Mouse (Mus musculus) embryonic facial prominence, embryonic 13.5 days (tissue): ENCODE data around the gene Clns1a. TPM values are rescaled to one million over a fixed set of nuclear protein-coding genes. Genes with fewer than 3 reads are reported as not detected.

ENCODE experiments used
- ATAC-seq: fragments of 200-750 bp; cut with Nextera tagmentation; 2 replicates; pipeline ENCODE4 v1.8.0; 2017; ENCODE audit warnings: low read depth; ENCODE audit not compliant: insufficient number of reproducible peaks, insufficient read depth, low FRiP score, low TSS enrichment
- H3K27ac ChIP-seq: fragments of 300-500 bp; sonication (generic); 2 replicates; pipeline ENCODE4 v1.5.1; 2015; ENCODE audit warnings: moderate library complexity, mild to moderate bottlenecking, inconsistent platforms
- H3K27me3 ChIP-seq: fragments of 300-500 bp; sonication (generic); 2 replicates; pipeline ENCODE4 v1.6.1; 2015; ENCODE audit warnings: mild to moderate bottlenecking, inconsistent platforms
- H3K36me3 ChIP-seq: fragments of 300-500 bp; sonication (generic); 2 replicates; pipeline ENCODE4 v1.6.1; 2015; ENCODE audit warnings: mild to moderate bottlenecking, inconsistent platforms
- H3K4me1 ChIP-seq: fragments of 300-500 bp; sonication (generic); 2 replicates; pipeline ENCODE4 v1.6.1; 2015; ENCODE audit warnings: inconsistent platforms
- H3K4me2 ChIP-seq: fragments of 300-500 bp; sonication (generic); 2 replicates; pipeline ENCODE4 v1.6.1; 2015; ENCODE audit warnings: moderate library complexity, mild to moderate bottlenecking, inconsistent platforms
- H3K4me3 ChIP-seq: fragments of 300-500 bp; sonication (generic); 2 replicates; pipeline ENCODE4 v1.5.1; 2015; ENCODE audit warnings: mild to moderate bottlenecking, inconsistent platforms
- H3K9ac ChIP-seq: fragments of 300-500 bp; sonication (generic); 2 replicates; pipeline ENCODE4 v1.6.1; 2015; ENCODE audit warnings: mild to moderate bottlenecking, inconsistent platforms
- H3K9me3 ChIP-seq: fragments of 300-500 bp; sonication (generic); 2 replicates; pipeline ENCODE4 v1.6.1; 2016; ENCODE audit warnings: inconsistent platforms
- WGBS: fragments of 180-500 bp; shearing (Covaris S2); methylation state at CpG from one replicate; pipeline ENCODE4 v1.1.7; 2015; ENCODE audit warnings: mixed read lengths; 5-methylcytosine and 5-hydroxymethylcytosine counted together
- polyA plus RNA-seq: library from polyadenylated mRNA; unstranded; fragments of >200 nt; fragmentation: Nextera tagmentation; extraction: Ambion mirVana; gene quantifications from 2 replicates; pipeline ENCODE4 v1.2.1, GENCODE M21; 2015

The Clns1a gene
- polyA plus RNA-seq, 1 experiment from 2014 or later, result 223 TPM

- Histone ChIP-seq H3K9ac (no peak overlapping the region), H3K36me3 (no peaks in the 10 kb centered on the region), H3K4me1 (no peaks in the 10 kb centered on the region), H3K27me3 (no peaks in the 10 kb centered on the region), H3K4me3 (no peak overlapping the region), H3K9me3 (no peaks in the 10 kb centered on the region), H3K4me2 (no peak overlapping the region), H3K27ac (no peak overlapping the region)
- ATAC-seq, result no peak
- 72% methylated on average over 4 of the region's 4 CpGs for WGBS
Observed at GRCm38 (mm10) chr7:97769020-97769419, 72.6 kb downstream of the Clns1a start.

Other genes with a start within 250 kb of the Clns1a start
- gene Kctd14, start 245.3 kb upstream of the Clns1a start, polyA plus RNA-seq, result 4.4 and 6.0 TPM in 2 replicates
- 53.0 and 57.5 TPM in 2 replicates for gene Ints4, start 215.7 kb upstream of the Clns1a start, polyA plus RNA-seq
- gene Aamdc, start 117.1 kb upstream of the Clns1a start, polyA plus RNA-seq, result 67.5 and 69.0 TPM in 2 replicates
- gene Rsf1, start 116.7 kb upstream of the Clns1a start, polyA plus RNA-seq, result 34.9 and 36.9 TPM in 2 replicates
- 4.9 and 5.5 TPM in 2 replicates for gene Aqp11, start 41.7 kb downstream of the Clns1a start, polyA plus RNA-seq
- gene Pak1, start 91.9 kb downstream of the Clns1a start, polyA plus RNA-seq, result 26.8 and 31.8 TPM in 2 replicates
- not detected in 2 replicates for gene Gdpd4, start 223.3 kb downstream of the Clns1a start, polyA plus RNA-seq